Mouse (Mus musculus): ENCODE results near the gene Capn15. TPM values are rescaled to one million over a fixed set of nuclear protein-coding genes. Genes with fewer than 3 reads are reported as not detected.
A peak's percentile ranks its signal among the peaks of the same experiment; 100 is the strongest.

Capn15 gene
- total and polyA plus RNA-seq, 3 experiments: 5.6 to 16.2 TPM; not detected in 1

GRCm38 (mm10) chr17:26007646-26008045 lies 22.1 kb upstream of the Capn15 start:
- Histone ChIP-seq H3K9me3 (replicated peaks; ENCODE audit: insufficient read depth, low read length) (no peaks in the 10 kb centered on the region), H3K79me2 (ENCODE audit: control insufficient read depth, insufficient read depth, low read length, poor library complexity) (no peaks in the 10 kb centered on the region), H3K27ac (ENCODE audit: control insufficient read depth, low read depth, low read length) (no peak overlapping the region), H3K36me3 (ENCODE audit: control insufficient read depth in 1 of 2, insufficient read depth in 2 of 2, low read length in 2 of 2) (peaks cover 0 to 29% of the 10 kb centered on the region in 2 experiments; a peak in 2 of 4 replicates), H3K9ac (ENCODE audit: control insufficient read depth, low read depth, low read length, poor library complexity, severe bottlenecking) (no peak overlapping the region), H3K4me1 (ENCODE audit: control insufficient read depth in 1 of 2, insufficient read depth in 2 of 2, low read length in 2 of 2) (peaks cover 4 to 40% of the 10 kb centered on the region in 2 experiments), H3K27me3 (ENCODE audit: control insufficient read depth in 1 of 2, insufficient read depth in 2 of 2, low read length in 2 of 2) (no peaks in the 10 kb centered on the region), H3K4me3 (ENCODE audit: control insufficient read depth in 1 of 2, insufficient read depth in 1 of 2, low read depth in 2 of 2, low read length in 2 of 2) (no peak overlapping the region)
- TF ChIP-seq KAT2A (conservative IDR thresholded peaks at IDR 0.05; ENCODE audit: low read depth, low read length) (no peak), JUND (IDR thresholded peaks at IDR 0.05; ENCODE audit: low read depth, low read length) (no peak), GABPA (IDR thresholded peaks at IDR 0.05; ENCODE audit: low read depth, low read length) (no peak), NELFE (IDR thresholded peaks at IDR 0.05; ENCODE audit: low read depth, low read length) (no peak), RCOR1 (IDR thresholded peaks at IDR 0.05; ENCODE audit: low read depth, low read length) (no peak), MEF2A (IDR thresholded peaks at IDR 0.05; ENCODE audit: extremely low read depth, insufficient replicate concordance, low read depth, low read length, poor library complexity, severe bottlenecking) (no peak), ETS1 (IDR thresholded peaks at IDR 0.05; ENCODE audit: low read depth, low read length) (no peak), TAL1 (IDR thresholded peaks at IDR 0.05; ENCODE audit: low read length) (no peak), BHLHE40 (IDR thresholded peaks at IDR 0.05; ENCODE audit: borderline replicate concordance, low read depth, low read length) (no peak), NRF1 (IDR thresholded peaks at IDR 0.05; ENCODE audit: insufficient read depth, low read depth, low read length, poor library complexity, severe bottlenecking) (no peak), USF1 (IDR thresholded peaks at IDR 0.05; ENCODE audit: low read depth, low read length) (no peak), POLR2AphosphoS5 (IDR thresholded peaks at IDR 0.05; ENCODE audit: borderline replicate concordance, low read depth, low read length) (no peak), CHD1 (IDR thresholded peaks at IDR 0.05; ENCODE audit: low read depth, low read length) (no peak), ZKSCAN1 (IDR thresholded peaks at IDR 0.05; ENCODE audit: low read depth, low read length) (no peak), SMC3 (IDR thresholded peaks at IDR 0.05; ENCODE audit: low read depth, low read length) (no peak), GATA1 (IDR thresholded peaks at IDR 0.05; ENCODE audit: low read depth, low read length) (no peak)
- no peak for DNase-seq (ENCODE audit: low read depth, low spot score)

GRCm38 (mm10) chr17:26005731-26006450 lies 20.3 kb upstream of the Capn15 start:
- DNase-seq (ENCODE audit: low read depth, low spot score): peak; percentile 95
- Histone ChIP-seq H3K9me3 (replicated peaks; ENCODE audit: insufficient read depth, low read length) (no peaks in the 10 kb centered on the region), H3K4me3 (ENCODE audit: control insufficient read depth in 1 of 2, insufficient read depth in 1 of 2, low read depth in 2 of 2, low read length in 2 of 2) (no peak overlapping the region), H3K79me2 (ENCODE audit: control insufficient read depth, insufficient read depth, low read length, poor library complexity) (no peaks in the 10 kb centered on the region), H3K9ac (ENCODE audit: control insufficient read depth, low read depth, low read length, poor library complexity, severe bottlenecking) (peak overlapping the region; percentile 53), H3K27ac (ENCODE audit: control insufficient read depth, low read depth, low read length) (peak overlapping the region; percentile 91), H3K4me1 (ENCODE audit: control insufficient read depth in 1 of 2, insufficient read depth in 2 of 2, low read length in 2 of 2) (peaks cover 4 to 37% of the 10 kb centered on the region in 2 experiments), H3K36me3 (ENCODE audit: control insufficient read depth in 1 of 2, insufficient read depth in 2 of 2, low read length in 2 of 2) (peaks cover 0 to 29% of the 10 kb centered on the region in 2 experiments; a peak in 2 of 4 replicates), H3K27me3 (ENCODE audit: control insufficient read depth in 1 of 2, insufficient read depth in 2 of 2, low read length in 2 of 2) (no peaks in the 10 kb centered on the region)
- TF ChIP-seq ETS1 (IDR thresholded peaks at IDR 0.05; ENCODE audit: low read depth, low read length): peak; percentile 93
- TF ChIP-seq SMC3 (IDR thresholded peaks at IDR 0.05; ENCODE audit: low read depth, low read length): no peak
- no peak for TF ChIP-seq UBTF (IDR thresholded peaks at IDR 0.05; ENCODE audit: borderline replicate concordance, insufficient read depth, low read depth, low read length)
- TF ChIP-seq MAX (IDR thresholded peaks at IDR 0.05; ENCODE audit: low read length): 0 out of 2 replicates have a peak, but pooled peaks have one; percentile 11
- TF ChIP-seq USF2 (IDR thresholded peaks at IDR 0.05; ENCODE audit: borderline replicate concordance in 1 of 2, insufficient read depth in 1 of 2, low read depth in 1 of 2, low read length in 2 of 2): no peak
- no peak for TF ChIP-seq CHD2 (IDR thresholded peaks at IDR 0.05; ENCODE audit: low read length)
- no peak for TF ChIP-seq GABPA (IDR thresholded peaks at IDR 0.05; ENCODE audit: low read depth, low read length)
- peak; percentile 92 for TF ChIP-seq TCF12 (IDR thresholded peaks at IDR 0.05; ENCODE audit: low read depth, low read length)
- no peak for TF ChIP-seq POLR2AphosphoS5 (IDR thresholded peaks at IDR 0.05; ENCODE audit: borderline replicate concordance, low read depth, low read length)
- 0 out of 2 replicates have a peak, but pooled peaks have one; percentile 29 for TF ChIP-seq MXI1 (IDR thresholded peaks at IDR 0.05; ENCODE audit: low read depth, low read length)
- TF ChIP-seq RAD21 (IDR thresholded peaks at IDR 0.05; ENCODE audit: low read depth, low read length): no peak
- TF ChIP-seq TAL1 (IDR thresholded peaks at IDR 0.05; ENCODE audit: low read length): peak; percentile 94
- TF ChIP-seq SIN3A (IDR thresholded peaks at IDR 0.05; ENCODE audit: low read length): peak; percentile 84
- no peak for TF ChIP-seq CTCF (IDR thresholded peaks at IDR 0.05 in 2 of 3, conservative IDR thresholded peaks at IDR 0.05 in 1 of 3; ENCODE audit: control insufficient read depth in 1 of 3, insufficient read depth in 1 of 3, low read depth in 2 of 3, low read length in 3 of 3, poor library complexity in 1 of 3, severe bottlenecking in 1 of 3)
- TF ChIP-seq RCOR1 (IDR thresholded peaks at IDR 0.05; ENCODE audit: low read depth, low read length): peak; percentile 96
- no peak for TF ChIP-seq ZC3H11A (IDR thresholded peaks at IDR 0.05; ENCODE audit: low read depth, low read length)
- TF ChIP-seq KAT2A (conservative IDR thresholded peaks at IDR 0.05; ENCODE audit: low read depth, low read length): no peak
- no peak for TF ChIP-seq ZNF384 (IDR thresholded peaks at IDR 0.05; ENCODE audit: low read depth, low read length)
- no peak for TF ChIP-seq ZKSCAN1 (IDR thresholded peaks at IDR 0.05; ENCODE audit: low read depth, low read length)
- no peak; the same call in 1 of the 2 replicates for TF ChIP-seq MAFK (IDR thresholded peaks at IDR 0.05; ENCODE audit: borderline replicate concordance, low read depth, low read length)

Data from MEL (cell line).